Mouse (Mus musculus) limb, embryonic 14.5 days (tissue): ENCODE measurements around the gene Slc15a4. TPM values are rescaled to one million over a fixed set of nuclear protein-coding genes. Genes with fewer than 3 reads are reported as not detected.

Source experiments
- ATAC-seq: fragments of 200-750 bp; cut with Nextera tagmentation; 2 replicates; pipeline ENCODE4 v1.8.0; 2017; ENCODE audit warnings: low read depth, moderate number of reproducible peaks, moderate TSS enrichment; ENCODE audit not compliant: low FRiP score
- DNase-seq: peaks from one replicate; pipeline ENCODE4 v3.0.0-alpha.2; 2015; ENCODE audit warnings: low spot score
- H3K27ac ChIP-seq: fragments of 300-500 bp; sonication (generic); replicated peaks from 2 replicates; pipeline ENCODE4 v1.5.1; 2014; ENCODE audit warnings: low read depth, mild to moderate bottlenecking, low read length, moderate library complexity, mixed read lengths
- H3K27me3 ChIP-seq: fragments of 300-500 bp; sonication (generic); 2 replicates; pipeline ENCODE4 v1.6.1; 2014; ENCODE audit warnings: low read length, mixed read lengths; ENCODE audit not compliant: control insufficient read depth, insufficient read depth
- H3K36me3 ChIP-seq: fragments of 300-500 bp; sonication (generic); 2 replicates; pipeline ENCODE4 v1.6.1; 2014; ENCODE audit warnings: mild to moderate bottlenecking, low read length, moderate library complexity, mixed read lengths; ENCODE audit not compliant: control insufficient read depth, insufficient read depth
- H3K4me1 ChIP-seq: fragments of 300-500 bp; sonication (generic); 2 replicates; pipeline ENCODE4 v1.6.1; 2014; ENCODE audit warnings: antibody characterized with exemption, low read length, mixed read lengths; ENCODE audit not compliant: control insufficient read depth, insufficient read depth
- H3K4me2 ChIP-seq: fragments of 300-500 bp; sonication (generic); replicated peaks from 2 replicates; pipeline ENCODE4 v1.6.1; 2014; ENCODE audit warnings: low read depth, mild to moderate bottlenecking, low read length, moderate library complexity; ENCODE audit not compliant: severe bottlenecking
- H3K4me3 ChIP-seq: fragments of 300-500 bp; sonication (generic); replicated peaks from 2 replicates; pipeline ENCODE4 v1.5.1; 2014; ENCODE audit warnings: low read length
- H3K9ac ChIP-seq: fragments of 300-500 bp; sonication (generic); 2 replicates; pipeline ENCODE4 v1.6.1; 2014; ENCODE audit warnings: mild to moderate bottlenecking, low read depth, low read length, moderate library complexity; ENCODE audit not compliant: severe bottlenecking
- H3K9me3 ChIP-seq: fragments of 300-500 bp; sonication (generic); 2 replicates; pipeline ENCODE4 v1.6.1; 2016; ENCODE audit warnings: low read length; ENCODE audit not compliant: control insufficient read depth
- POLR2A ChIP-seq: fragments of 200-500 bp; IDR thresholded peaks from 2 replicates; pipeline ENCODE4 v1.8.0; 2012; ENCODE audit warnings: inconsistent platforms, mild to moderate bottlenecking, moderate library complexity, borderline replicate concordance; ENCODE audit not compliant: insufficient read depth, insufficient read length; ENCODE audit errors: extremely low read depth
- WGBS: fragments of 180-500 bp; shearing (Covaris S2); extraction: QIAGEN DNeasy Blood & Tissue Kit; methylation state at CpG from one replicate; pipeline ENCODE4 v1.1.7; 2014; 5-methylcytosine and 5-hydroxymethylcytosine counted together
- polyA plus RNA-seq, 2 experiments: library from polyadenylated mRNA; depleted of rRNA in 1 of 2; stranded (reverse) in 1 of 2; unstranded in 1 of 2; fragments of >200 nt; fragmentation: Nextera tagmentation in 1 of 2; extraction: Ambion mirVana in 1 of 2; gene quantifications; 2 replicates each; pipeline versions ENCODE4 v1.2.1 to v1.2.3; 2012 to 2014

Slc15a4 gene
- polyA plus RNA-seq, 2 experiments = 19.3 to 22.0 TPM

DNA sequence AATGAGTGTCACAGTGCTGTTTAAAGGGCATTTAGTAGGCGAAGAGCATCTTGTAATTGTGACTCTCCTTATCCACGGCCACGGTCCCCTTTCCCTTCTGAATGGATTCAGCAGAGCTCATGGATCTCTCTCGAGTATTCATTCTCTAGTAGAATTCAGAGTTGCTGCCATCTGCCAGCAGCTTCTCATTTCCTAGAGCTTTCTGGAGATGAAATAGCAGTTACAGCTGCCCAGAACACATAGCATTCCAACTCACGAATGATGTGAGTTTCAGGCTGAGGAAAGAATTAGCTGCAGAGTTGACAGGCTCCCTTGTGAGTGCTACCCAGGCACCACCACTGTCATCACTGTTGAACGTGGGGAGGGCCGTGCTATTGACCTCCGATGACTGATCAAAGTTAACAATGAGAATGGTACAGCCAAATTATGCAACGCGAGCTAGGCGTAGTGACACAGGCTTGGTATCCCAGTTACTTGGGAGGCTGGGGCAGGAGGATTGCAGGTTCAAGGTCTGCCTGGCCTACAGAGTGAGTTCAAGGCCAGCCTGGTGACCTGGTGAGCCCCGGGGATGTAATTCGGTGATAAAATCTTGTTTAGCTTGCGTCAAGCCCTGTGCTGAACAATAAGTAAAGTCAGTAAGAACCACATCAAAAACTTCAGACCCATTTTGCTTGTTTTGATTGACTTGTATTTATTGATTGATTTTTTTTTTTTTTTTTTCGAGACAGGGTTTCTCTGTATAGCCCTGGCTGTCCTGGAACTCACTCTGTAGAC lies 8.7 kb upstream of the Slc15a4 start:
- Histone ChIP-seq H3K36me3 (no peaks in the 10 kb centered on the region), H3K4me1 (no peaks in the 10 kb centered on the region), H3K27ac (no peak overlapping the region), H3K9ac (no peak overlapping the region), H3K9me3 (peaks cover 4% of the 10 kb centered on the region; the same call in 1 of the 2 replicates), H3K4me3 (no peak overlapping the region), H3K4me2 (no peak overlapping the region), H3K27me3 (no peaks in the 10 kb centered on the region)
- 88% methylated on average over 15 of the region's 15 CpGs for WGBS
- no peak for TF ChIP-seq POLR2A
- DNase-seq (no peak), ATAC-seq (no peak)

DNA sequence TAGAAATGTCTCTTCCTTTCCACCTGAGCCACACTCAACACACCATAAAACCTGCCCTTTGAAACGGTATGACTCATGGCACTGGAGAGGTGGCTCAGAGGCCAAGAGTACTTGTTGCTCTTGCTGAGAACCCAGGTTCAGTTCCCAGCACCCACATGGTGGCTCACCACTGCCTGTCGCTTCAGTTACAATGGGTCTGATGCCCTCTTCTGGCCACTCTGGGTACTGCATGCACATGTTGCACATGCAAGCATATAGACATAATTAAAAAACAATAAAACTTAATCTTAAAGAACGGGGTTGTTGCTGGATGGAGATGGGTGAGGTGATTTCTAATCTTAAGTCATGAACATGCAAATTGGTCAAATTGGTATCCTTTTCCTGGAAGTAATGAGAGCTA lies 7.7 kb upstream of the Slc15a4 start:
- Histone ChIP-seq H3K4me2 (no peak overlapping the region), H3K9ac (no peak overlapping the region), H3K4me1 (no peaks in the 10 kb centered on the region), H3K9me3 (peaks cover 4% of the 10 kb centered on the region; the same call in 1 of the 2 replicates), H3K27ac (no peak overlapping the region), H3K36me3 (no peaks in the 10 kb centered on the region), H3K27me3 (no peaks in the 10 kb centered on the region), H3K4me3 (no peak overlapping the region)
- WGBS = 87% methylated on average over 3 of the region's 3 CpGs
- no peak for ATAC-seq
- TF ChIP-seq POLR2A = no peak
- DNase-seq = no peak

DNA sequence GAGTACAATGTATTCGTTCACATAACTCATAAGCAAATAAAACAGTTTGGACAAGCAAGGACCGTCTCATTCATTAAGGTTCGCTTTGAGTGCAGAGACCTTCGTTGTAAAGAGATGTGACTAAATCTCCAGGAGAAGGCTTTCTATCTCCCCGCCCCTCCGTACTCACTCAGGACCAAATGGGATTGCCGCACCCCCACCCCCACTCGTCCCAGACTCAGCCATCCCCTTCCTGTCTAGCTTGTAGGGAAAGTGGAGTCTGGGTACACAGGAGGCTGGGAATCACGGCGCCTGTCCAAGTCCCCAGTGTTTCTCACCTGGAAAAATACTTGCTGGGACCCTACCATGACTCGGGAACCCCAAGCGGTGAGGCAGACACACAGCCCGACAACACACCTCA lies 6.9 kb upstream of the Slc15a4 start:
- ATAC-seq (no peak), DNase-seq (no peak)
- WGBS = 96% methylated on average over 13 of the region's 13 CpGs
- Histone ChIP-seq H3K4me2 (no peak overlapping the region), H3K9ac (no peak overlapping the region), H3K4me3 (no peak overlapping the region), H3K36me3 (no peaks in the 10 kb centered on the region), H3K27me3 (no peaks in the 10 kb centered on the region), H3K9me3 (peaks cover 4% of the 10 kb centered on the region; the same call in 1 of the 2 replicates), H3K4me1 (no peaks in the 10 kb centered on the region), H3K27ac (no peak overlapping the region)
- TF ChIP-seq POLR2A = no peak

DNA sequence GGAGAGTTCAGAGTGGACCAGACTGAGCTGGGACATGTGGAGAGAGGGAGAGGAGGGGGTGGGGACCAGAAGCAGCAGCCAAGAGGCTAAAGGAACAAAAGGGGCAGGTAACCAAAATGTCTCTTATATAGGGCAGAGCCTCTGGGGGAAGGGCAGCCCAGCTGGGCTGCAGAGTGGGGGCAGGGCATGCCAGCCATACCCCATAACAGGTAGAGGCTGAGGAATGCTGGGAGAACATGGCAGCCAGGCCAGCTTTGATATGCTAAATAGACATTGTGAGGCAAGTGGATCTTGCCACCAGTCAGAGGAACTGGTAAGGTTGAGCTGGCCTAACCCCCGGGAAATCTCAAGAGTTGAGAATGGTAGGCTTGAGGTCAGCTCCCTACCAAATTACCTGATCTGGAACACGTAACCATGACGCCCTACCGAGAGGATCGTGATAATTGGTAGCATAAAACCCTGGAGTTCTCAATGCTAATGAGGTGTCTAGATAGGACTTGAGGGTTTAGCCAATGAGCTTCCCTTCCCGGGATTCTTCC lies 6.4 kb upstream of the Slc15a4 start:
- no peak overlapping the region for H3K9ac ChIP-seq

DNA sequence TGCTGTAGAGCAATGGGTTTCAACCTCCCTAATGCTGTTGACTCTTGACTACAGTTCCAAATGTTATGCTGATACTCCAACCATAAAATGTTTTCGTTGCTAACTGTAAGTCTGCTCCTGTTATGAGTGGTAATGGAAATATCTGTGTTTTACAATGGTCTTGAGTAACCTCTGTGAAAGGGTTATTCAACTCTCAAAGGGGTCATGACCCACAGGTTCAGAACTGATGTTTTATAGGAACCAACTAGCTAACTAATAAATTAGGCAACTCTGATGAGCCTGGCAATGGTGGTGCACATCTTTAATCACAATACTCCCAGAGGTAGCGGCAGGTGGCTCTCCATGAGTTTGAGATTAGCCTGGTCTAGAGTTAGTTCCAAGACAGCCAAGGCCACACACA lies 5.5 kb upstream of the Slc15a4 start:
- no peak overlapping the region for H3K4me3 ChIP-seq
- no peak overlapping the region for H3K27ac ChIP-seq
- no peaks in the 10 kb centered on the region for H3K36me3 ChIP-seq
- peaks cover 4% of the 10 kb centered on the region; the same call in 1 of the 2 replicates for H3K9me3 ChIP-seq
- DNase-seq (no peak), ATAC-seq (no peak)
- H3K9ac ChIP-seq = no peak overlapping the region
- H3K4me1 ChIP-seq = no peaks in the 10 kb centered on the region
- WGBS = 73% methylated on average over 2 of the region's 2 CpGs
- H3K27me3 ChIP-seq = no peaks in the 10 kb centered on the region
- no peak overlapping the region for H3K4me2 ChIP-seq
- TF ChIP-seq POLR2A = no peak

More for the DNA sequence above, 6.4 kb upstream of the Slc15a4 start:
- ATAC-seq (no peak), DNase-seq (no peak)
- H3K4me1 ChIP-seq = no peaks in the 10 kb centered on the region
- H3K9me3 ChIP-seq = peaks cover 4% of the 10 kb centered on the region; the same call in 1 of the 2 replicates
- H3K4me2 ChIP-seq = no peak overlapping the region
- TF ChIP-seq POLR2A = no peak
- H3K27me3 ChIP-seq = no peaks in the 10 kb centered on the region
- H3K27ac ChIP-seq = no peak overlapping the region
- no peak overlapping the region for H3K4me3 ChIP-seq
- H3K36me3 ChIP-seq = no peaks in the 10 kb centered on the region
- 78% methylated on average over 6 of the region's 6 CpGs for WGBS

- ATAC-seq = no peak
- Histone ChIP-seq H3K4me3 (no peak overlapping the region), H3K9ac (no peak overlapping the region), H3K4me1 (no peaks in the 10 kb centered on the region), H3K4me2 (no peak overlapping the region), H3K36me3 (no peaks in the 10 kb centered on the region), H3K27me3 (no peaks in the 10 kb centered on the region), H3K9me3 (peaks cover 4% of the 10 kb centered on the region; the same call in 1 of the 2 replicates), H3K27ac (no peak overlapping the region)
- DNase-seq = no peak
- WGBS = 67% methylated on average over 4 of the region's 4 CpGs
- no peak for TF ChIP-seq POLR2A
Observed at GRCm38 (mm10) chr5:127637622-127638021, 4.9 kb upstream of the Slc15a4 start.
